Mouse (Mus musculus) T-helper 17 cell (primary cell): ENCODE measurements around the gene Olfr1215.
"Not testable (repeated sequence)": the region's sequence is repeated elsewhere in the genome, so short reads cannot be mapped to it uniquely, and the experiment has no call there.

Experiments used
- in situ Hi-C, 2 experiments: fragments of 300-600 bp; cut with MboI, MseI; formaldehyde crosslinking; loops; 1 replicate in 1 of 2; 2 replicates in 1 of 2; pipeline ENCODE4 v1.15.1; 2025; ENCODE audit warnings: high pct_unique_total_duplicates in 2 of 2

The Olfr1215 gene

DNA sequence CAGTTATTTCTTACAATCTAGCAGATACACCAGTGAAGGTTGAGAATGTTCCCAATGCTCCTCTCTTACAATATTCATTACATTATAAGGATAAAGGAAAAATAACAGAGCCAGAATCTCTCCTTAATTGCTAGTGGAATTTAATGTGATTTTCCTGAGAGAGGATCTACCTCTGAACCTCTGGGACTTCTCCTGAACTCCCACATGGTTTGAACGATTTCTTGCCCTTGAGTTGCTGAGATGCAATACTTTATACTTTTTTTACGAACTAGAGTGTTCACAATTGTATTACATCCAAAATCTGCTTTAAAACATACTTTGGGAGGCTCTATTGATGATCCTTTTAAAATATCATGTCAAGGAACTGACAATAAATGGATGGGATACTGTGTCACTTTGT lies at the start of gene Olfr1215:
TSS of gene Olfr1215 (minus strand) at position 101 of the 400 bp plus-strand sequence.
- in situ Hi-C loops: no loop called here

DNA sequence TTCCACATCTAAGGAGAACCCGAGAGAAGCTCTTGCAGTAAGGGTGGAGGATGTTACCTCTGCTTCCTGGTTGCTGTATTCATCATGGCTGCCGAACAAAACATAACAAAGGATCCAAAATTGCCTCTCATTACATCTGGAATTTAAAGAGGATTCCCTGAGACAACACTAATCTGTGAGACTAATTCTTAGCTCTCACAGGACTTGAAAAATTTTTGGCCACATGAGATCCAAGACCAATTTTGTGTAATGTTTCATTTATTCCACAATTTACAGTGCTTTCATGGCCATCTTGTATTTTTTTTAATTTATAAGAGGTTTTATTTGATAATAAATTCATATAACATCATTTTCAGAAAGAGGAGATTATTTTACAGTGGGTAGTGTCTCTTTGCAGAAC lies 25.2 kb upstream of the Olfr1215 start, which contains the start of gene Olfr1217:
TSS of gene Olfr1217 (minus strand) at position 101 of the 400 bp plus-strand sequence.
- in situ Hi-C loops: no loop called here

GRCm38 (mm10) chr2:89021436-89021835 lies 14.7 kb upstream of the Olfr1215 start:
- in situ Hi-C loops: not testable (repeated sequence)

- in situ Hi-C loops: no loop called here
These were observed 11.5 kb upstream of the Olfr1215 start, which contains the start of gene Olfr1216 for GRCm38 (mm10) chr2:89018240-89018639. Gene Olfr1216, minus strand, starts transcription at chr2:89018340.

- in situ Hi-C loops: no loop called here
These were observed 14.2 kb downstream of the Olfr1215 start, which contains the start of gene Olfr1214 for GRCm38 (mm10) chr2:88992553-88992952. Gene Olfr1214, minus strand, starts transcription at chr2:88992653.

- in situ Hi-C loops: no loop called here
These were observed 26.6 kb downstream of the Olfr1215 start, which contains the start of gene Gm13762 for GRCm38 (mm10) chr2:88980181-88980580. Gene Gm13762, minus strand, starts transcription at chr2:88980281.

DNA sequence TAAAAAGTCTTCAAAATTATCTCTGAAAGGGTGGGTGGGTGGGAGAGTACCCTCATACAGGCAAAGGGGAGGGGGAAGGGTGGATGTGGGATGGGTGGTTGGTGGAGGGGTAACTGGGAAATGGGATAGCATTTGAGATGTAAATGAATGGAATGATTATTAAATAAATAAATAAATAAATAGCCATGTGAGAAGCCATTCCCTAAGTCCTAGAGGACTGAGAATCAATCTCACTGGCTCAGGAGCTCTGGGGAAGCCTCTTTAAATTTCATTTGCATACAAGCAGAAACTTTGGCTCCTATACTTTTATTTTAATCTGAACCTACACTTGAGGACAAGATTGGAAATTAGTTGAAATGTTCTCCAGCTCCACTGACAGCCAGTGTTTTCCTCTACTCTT lies 53.1 kb downstream of the Olfr1215 start, which contains the start of gene Olfr1212:
TSS of gene Olfr1212 (plus strand) at position 301 of the 400 bp plus-strand sequence.
- in situ Hi-C loops: no loop called here
